Mouse (Mus musculus) kidney, embryonic 14.5 days (tissue): ENCODE results near the gene Apoc2. TPM values are rescaled to one million over a fixed set of nuclear protein-coding genes. Genes with fewer than 3 reads are reported as not detected.

Source experiments
- ATAC-seq: fragments of 200-750 bp; cut with Nextera tagmentation; 2 replicates; pipeline ENCODE4 v1.8.0; 2017; ENCODE audit warnings: moderate number of reproducible peaks, mild to moderate bottlenecking, moderate TSS enrichment, moderate library complexity; ENCODE audit not compliant: low FRiP score, low TSS enrichment
- H3K27ac ChIP-seq: fragments of 300-500 bp; sonication (generic); 2 replicates; pipeline ENCODE4 v1.5.1; 2014; ENCODE audit warnings: low read depth, mild to moderate bottlenecking, low read length, moderate library complexity, mixed read lengths
- H3K27me3 ChIP-seq: fragments of 300-500 bp; sonication (generic); 2 replicates; pipeline ENCODE4 v1.6.1; 2014; ENCODE audit warnings: mild to moderate bottlenecking, low read length; ENCODE audit not compliant: control insufficient read depth, insufficient read depth
- H3K36me3 ChIP-seq: fragments of 300-500 bp; sonication (generic); 2 replicates; pipeline ENCODE4 v1.6.1; 2014; ENCODE audit warnings: low read length, mixed read lengths; ENCODE audit not compliant: control insufficient read depth, insufficient read depth
- H3K4me1 ChIP-seq: fragments of 300-500 bp; sonication (generic); 2 replicates; pipeline ENCODE4 v1.6.1; 2014; ENCODE audit warnings: low read length, mixed read lengths; ENCODE audit not compliant: control insufficient read depth, insufficient read depth
- H3K4me2 ChIP-seq: fragments of 300-500 bp; sonication (generic); replicated peaks from 2 replicates; pipeline ENCODE4 v1.6.1; 2014; ENCODE audit warnings: low read depth, mild to moderate bottlenecking, low read length
- H3K4me3 ChIP-seq: fragments of 300-500 bp; sonication (generic); 2 replicates; pipeline ENCODE4 v1.5.1; 2014; ENCODE audit warnings: mild to moderate bottlenecking, low read length
- H3K9ac ChIP-seq: fragments of 300-500 bp; sonication (generic); 2 replicates; pipeline ENCODE4 v1.6.1; 2014; ENCODE audit warnings: low read depth, mild to moderate bottlenecking, low read length, moderate library complexity
- H3K9me3 ChIP-seq: fragments of 300-500 bp; sonication (generic); 2 replicates; pipeline ENCODE4 v1.6.1; 2016; ENCODE audit warnings: low read length; ENCODE audit not compliant: control insufficient read depth
- WGBS: fragments of 180-500 bp; shearing (Covaris S2); extraction: QIAGEN DNeasy Blood & Tissue Kit; methylation state at CpG from one replicate; pipeline ENCODE4 v1.1.7; 2014; 5-methylcytosine and 5-hydroxymethylcytosine counted together
- polyA plus RNA-seq: library from polyadenylated mRNA; unstranded; fragments of >200 nt; fragmentation: Nextera tagmentation; extraction: Ambion mirVana; gene quantifications from 2 replicates; pipeline ENCODE4 v1.2.1, GENCODE M21; 2014

The Apoc2 gene
- polyA plus RNA-seq, 1 experiment from 2014 or later = 1.2 TPM

GRCm38 (mm10) chr7:19663940-19664339, 13.8 kb downstream of the Apoc2 start:
- H3K9me3 ChIP-seq = no peaks in the 10 kb centered on the region
- peaks cover 15% of the 10 kb centered on the region for H3K4me1 ChIP-seq
- WGBS = 7% methylated on average over 8 of the region's 8 CpGs
- peaks cover 6% of the 10 kb centered on the region; the same call in 1 of the 2 replicates for H3K36me3 ChIP-seq
- H3K4me3 ChIP-seq = peak overlapping the region; percentile 100
- no peaks in the 10 kb centered on the region for H3K27me3 ChIP-seq
- peak overlapping the region; percentile 92 for H3K4me2 ChIP-seq
- H3K27ac ChIP-seq = no peak overlapping the region
- ATAC-seq = no peak; the same call in 1 of the 2 replicates
- peak overlapping the region; percentile 97 for H3K9ac ChIP-seq

- WGBS = 95% methylated on average over 2 of the region's 2 CpGs
- H3K4me2 ChIP-seq = no peak overlapping the region
Measured at GRCm38 (mm10) chr7:19652614-19653013, 25.1 kb downstream of the Apoc2 start.

GRCm38 (mm10) chr7:19651063-19651786, 26.5 kb downstream of the Apoc2 start:
- Histone ChIP-seq H3K4me2 (no peak overlapping the region), H3K27ac (no peak overlapping the region), H3K9me3 (no peaks in the 10 kb centered on the region), H3K36me3 (peaks cover 78% of the 10 kb centered on the region), H3K4me1 (no peaks in the 10 kb centered on the region), H3K9ac (no peak overlapping the region), H3K27me3 (no peaks in the 10 kb centered on the region), H3K4me3 (no peak overlapping the region)
- ATAC-seq = no peak
- 92% methylated on average over 6 of the region's 6 CpGs for WGBS

More at GRCm38 (mm10) chr7:19652614-19653013, 25.1 kb downstream of the Apoc2 start:
- no peak overlapping the region for H3K27ac ChIP-seq
- no peaks in the 10 kb centered on the region for H3K4me1 ChIP-seq
- no peak for ATAC-seq
- no peaks in the 10 kb centered on the region for H3K27me3 ChIP-seq
- H3K36me3 ChIP-seq = peaks cover 70% of the 10 kb centered on the region
- no peak overlapping the region for H3K4me3 ChIP-seq
- no peak overlapping the region for H3K9ac ChIP-seq
- no peaks in the 10 kb centered on the region for H3K9me3 ChIP-seq

GRCm38 (mm10) chr7:19641223-19641622, 36.5 kb downstream of the Apoc2 start:
- H3K4me1 ChIP-seq = no peaks in the 10 kb centered on the region
- H3K4me3 ChIP-seq = no peak overlapping the region
- no peak for ATAC-seq
- H3K9me3 ChIP-seq = no peaks in the 10 kb centered on the region
- no peaks in the 10 kb centered on the region for H3K27me3 ChIP-seq
- no peak overlapping the region for H3K9ac ChIP-seq
- WGBS = 100% methylated on average over 4 of the region's 4 CpGs
- H3K27ac ChIP-seq = no peak overlapping the region
- peaks cover 95% of the 10 kb centered on the region for H3K36me3 ChIP-seq
- no peak overlapping the region for H3K4me2 ChIP-seq

GRCm38 (mm10) chr7:19635074-19635827, 42.5 kb downstream of the Apoc2 start:
- Histone ChIP-seq H3K4me3 (no peak overlapping the region), H3K9ac (no peak overlapping the region), H3K4me1 (no peaks in the 10 kb centered on the region), H3K9me3 (no peaks in the 10 kb centered on the region), H3K36me3 (peaks cover 79% of the 10 kb centered on the region), H3K27me3 (no peaks in the 10 kb centered on the region), H3K4me2 (no peak overlapping the region), H3K27ac (no peak overlapping the region)
- ATAC-seq = no peak
- 84% methylated on average over 11 of the region's 11 CpGs for WGBS

- Histone ChIP-seq H3K27me3 (no peaks in the 10 kb centered on the region), H3K9ac (no peak overlapping the region), H3K36me3 (peaks cover 72% of the 10 kb centered on the region), H3K9me3 (no peaks in the 10 kb centered on the region), H3K4me2 (no peak overlapping the region), H3K4me1 (0 out of 2 replicates have a peak, but pooled peaks cover 3% of the 10 kb centered on the region), H3K27ac (no peak overlapping the region), H3K4me3 (no peak overlapping the region)
- ATAC-seq = no peak
- 95% methylated on average over 2 of the region's 2 CpGs for WGBS
Measured at GRCm38 (mm10) chr7:19634591-19634990, 43.1 kb downstream of the Apoc2 start.

GRCm38 (mm10) chr7:19633855-19634254, 43.9 kb downstream of the Apoc2 start:
- WGBS = 92% methylated on average over 15 of the region's 15 CpGs
- Histone ChIP-seq H3K4me2 (no peak overlapping the region), H3K9me3 (no peaks in the 10 kb centered on the region), H3K27ac (no peak overlapping the region), H3K4me1 (0 out of 2 replicates have a peak, but pooled peaks cover 4% of the 10 kb centered on the region), H3K4me3 (no peak overlapping the region), H3K9ac (no peak overlapping the region), H3K36me3 (peaks cover 65% of the 10 kb centered on the region), H3K27me3 (no peaks in the 10 kb centered on the region)
- no peak for ATAC-seq

GRCm38 (mm10) chr7:19633197-19633596, 44.5 kb downstream of the Apoc2 start:
- Histone ChIP-seq H3K4me1 (0 out of 2 replicates have a peak, but pooled peaks cover 4% of the 10 kb centered on the region), H3K4me3 (no peak overlapping the region), H3K4me2 (no peak overlapping the region), H3K27me3 (no peaks in the 10 kb centered on the region), H3K9ac (no peak overlapping the region), H3K36me3 (peaks cover 58% of the 10 kb centered on the region), H3K27ac (no peak overlapping the region), H3K9me3 (no peaks in the 10 kb centered on the region)
- WGBS = 91% methylated on average over 17 of the region's 17 CpGs
- ATAC-seq = no peak

- Histone ChIP-seq H3K4me3 (no peak overlapping the region), H3K9ac (no peak overlapping the region), H3K4me1 (0 out of 2 replicates have a peak, but pooled peaks cover 4% of the 10 kb centered on the region), H3K9me3 (no peaks in the 10 kb centered on the region), H3K27ac (no peak overlapping the region), H3K4me2 (no peak overlapping the region), H3K27me3 (no peaks in the 10 kb centered on the region), H3K36me3 (peaks cover 54% of the 10 kb centered on the region)
- no peak for ATAC-seq
Measured at GRCm38 (mm10) chr7:19632720-19633119, 45.0 kb downstream of the Apoc2 start.
